Mouse (Mus musculus) neural tube, embryonic 11.5 days (tissue): ENCODE data around the gene Elmod1. TPM values are rescaled to one million over a fixed set of nuclear protein-coding genes. Genes with fewer than 3 reads are reported as not detected.
A peak's percentile ranks its signal among the peaks of the same experiment; 100 is the strongest.
"Not testable (repeated sequence)": the region's sequence is repeated elsewhere in the genome, so short reads cannot be mapped to it uniquely, and the experiment has no call there.

Experiments
- ATAC-seq: fragments of 200-750 bp; cut with Nextera tagmentation; 2 replicates; pipeline ENCODE4 v1.8.0; 2017; ENCODE audit warnings: moderate number of reproducible peaks, mild to moderate bottlenecking, moderate TSS enrichment, moderate library complexity; ENCODE audit not compliant: insufficient read depth, low FRiP score, low TSS enrichment
- DNase-seq: peaks from one replicate; pipeline ENCODE4 v3.0.0-alpha.2; 2015; ENCODE audit warnings: low spot score
- H3K27ac ChIP-seq: fragments of 300-500 bp; sonication (generic); 2 replicates; pipeline ENCODE4 v1.5.1; 2014; ENCODE audit warnings: low read depth, mild to moderate bottlenecking, low read length
- H3K27me3 ChIP-seq: fragments of 300-500 bp; sonication (generic); 2 replicates; pipeline ENCODE4 v1.6.1; 2014; ENCODE audit warnings: mild to moderate bottlenecking, low read length, mixed read lengths; ENCODE audit not compliant: control insufficient read depth, insufficient read depth
- H3K36me3 ChIP-seq: fragments of 300-500 bp; sonication (generic); 2 replicates; pipeline ENCODE4 v1.6.1; 2014; ENCODE audit warnings: mild to moderate bottlenecking, low read length, moderate library complexity, mixed read lengths; ENCODE audit not compliant: control insufficient read depth, insufficient read depth
- H3K4me1 ChIP-seq: fragments of 300-500 bp; sonication (generic); 2 replicates; pipeline ENCODE4 v1.6.1; 2014; ENCODE audit warnings: low read length, mixed read lengths; ENCODE audit not compliant: control insufficient read depth, insufficient read depth
- H3K4me2 ChIP-seq: fragments of 300-500 bp; sonication (generic); 2 replicates; pipeline ENCODE4 v1.6.1; 2014; ENCODE audit warnings: low read depth, mild to moderate bottlenecking, moderate library complexity
- H3K4me3 ChIP-seq: fragments of 300-500 bp; sonication (generic); 2 replicates; pipeline ENCODE4 v1.5.1; 2014; ENCODE audit warnings: low read depth, low read length
- H3K9ac ChIP-seq: fragments of 300-500 bp; sonication (generic); 2 replicates; pipeline ENCODE4 v1.6.1; 2014; ENCODE audit warnings: mild to moderate bottlenecking, low read length
- H3K9me3 ChIP-seq: fragments of 300-500 bp; sonication (generic); 2 replicates; pipeline ENCODE4 v1.6.1; 2016; ENCODE audit warnings: low read length; ENCODE audit not compliant: control insufficient read depth
- WGBS: fragments of 180-500 bp; shearing (Covaris S2); extraction: QIAGEN DNeasy Blood & Tissue Kit; methylation state at CpG from one replicate; pipeline ENCODE4 v1.1.7; 2014; 5-methylcytosine and 5-hydroxymethylcytosine counted together
- polyA plus RNA-seq: library from polyadenylated mRNA; unstranded; fragments of >200 nt; fragmentation: Nextera tagmentation; extraction: Ambion mirVana; gene quantifications from 2 replicates; pipeline ENCODE4 v1.2.1, GENCODE M21; 2014

Elmod1 gene
- 2.7 and 3.6 TPM in 2 replicates for polyA plus RNA-seq

DNA sequence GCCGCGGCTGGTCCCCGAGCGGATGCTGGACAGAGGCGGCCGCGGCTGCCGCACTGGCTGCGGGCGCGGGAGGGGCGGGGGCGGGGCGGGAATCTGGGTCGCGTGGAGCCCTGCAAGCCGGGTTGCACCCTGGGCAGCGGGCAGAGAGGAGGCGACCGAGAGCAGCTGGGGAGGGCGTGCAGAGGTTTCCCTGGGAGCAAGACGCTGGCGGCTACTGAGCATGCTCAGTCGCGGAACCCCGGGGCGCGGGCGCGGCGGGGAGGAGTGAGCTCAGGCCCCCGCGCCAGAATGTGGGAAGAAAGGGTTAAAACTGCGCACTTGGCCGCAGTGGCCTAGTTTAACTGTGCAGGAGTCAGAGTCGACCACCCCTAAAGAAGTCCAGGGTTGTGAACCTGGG is at the start of gene Elmod1:
Elmod1 (minus strand) TSS at position 180 of the 397 bp plus-strand sequence.
- Histone ChIP-seq H3K4me1 (no peaks in the 10 kb centered on the region), H3K9me3 (no peaks in the 10 kb centered on the region), H3K36me3 (no peaks in the 10 kb centered on the region), H3K4me3 (peak within 1 kb of the TSS; percentile 57), H3K27ac (peak within 1 kb of the TSS; percentile 73), H3K4me2 (peak within 1 kb of the TSS; percentile 65), H3K9ac (peak within 1 kb of the TSS; percentile 74), H3K27me3 (peaks cover 8% of the 10 kb centered on the region)
- no peak for DNase-seq
- WGBS: under 1% methylated on average over 36 of the region's 36 CpGs
- ATAC-seq: peak; percentile 88

DNA sequence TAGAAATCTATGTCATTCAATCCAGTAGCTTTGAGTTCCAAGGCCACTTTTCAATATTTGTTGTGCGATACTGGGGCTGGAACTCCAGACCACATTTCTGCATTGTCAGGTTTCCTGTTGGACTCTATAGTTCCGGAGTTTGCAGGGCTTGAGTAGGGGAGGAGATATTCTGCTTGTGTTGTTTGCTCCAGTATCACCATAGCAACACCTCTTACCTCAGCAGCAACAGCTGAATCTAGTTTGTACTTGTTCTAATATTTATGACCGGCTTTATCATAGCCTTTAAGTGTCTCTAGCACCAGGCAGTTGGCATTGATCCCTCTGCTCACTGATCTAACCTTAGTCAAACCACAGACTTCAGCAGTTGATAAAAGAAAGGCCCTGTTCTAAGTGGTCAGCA is 47.7 kb upstream of the Elmod1 start:
- no peaks in the 10 kb centered on the region for H3K36me3 ChIP-seq
- H3K4me3 ChIP-seq: no peak overlapping the region
- no peak overlapping the region for H3K27ac ChIP-seq
- no peaks in the 10 kb centered on the region for H3K9me3 ChIP-seq
- H3K4me2 ChIP-seq: no peak overlapping the region
- no peak overlapping the region for H3K9ac ChIP-seq
- H3K27me3 ChIP-seq: no peaks in the 10 kb centered on the region
- no peaks in the 10 kb centered on the region for H3K4me1 ChIP-seq
- WGBS: 88% methylated on average over 3 of the region's 3 CpGs
- ATAC-seq (no peak), DNase-seq (no peak)

DNA sequence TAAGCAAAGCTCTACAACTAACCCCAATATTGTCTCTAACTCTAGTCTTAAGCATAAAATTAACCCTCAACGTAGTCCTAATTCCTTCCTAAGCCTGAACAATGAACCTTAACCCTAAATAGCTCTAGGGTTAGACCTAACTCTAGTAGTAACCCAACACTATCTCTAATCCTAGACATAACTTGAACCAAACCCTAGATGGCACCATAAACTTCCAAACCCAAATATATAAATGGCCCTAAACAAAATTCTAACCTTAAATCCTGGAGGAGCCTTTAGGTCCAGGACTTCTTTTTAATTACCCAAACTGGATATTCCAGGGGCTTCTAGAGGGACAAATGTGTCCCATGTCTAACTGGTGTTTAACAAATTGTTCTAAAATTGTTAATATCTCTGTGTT is 19.4 kb upstream of the Elmod1 start:
- Histone ChIP-seq H3K4me2 (no peak overlapping the region), H3K36me3 (no peaks in the 10 kb centered on the region), H3K27ac (no peak overlapping the region), H3K9me3 (no peaks in the 10 kb centered on the region), H3K9ac (no peak overlapping the region), H3K4me3 (no peak overlapping the region), H3K4me1 (no peaks in the 10 kb centered on the region), H3K27me3 (no peaks in the 10 kb centered on the region)
- 66% methylated on average over 1 of the region's 1 CpGs for WGBS
- ATAC-seq: no peak
- DNase-seq: no peak

DNA sequence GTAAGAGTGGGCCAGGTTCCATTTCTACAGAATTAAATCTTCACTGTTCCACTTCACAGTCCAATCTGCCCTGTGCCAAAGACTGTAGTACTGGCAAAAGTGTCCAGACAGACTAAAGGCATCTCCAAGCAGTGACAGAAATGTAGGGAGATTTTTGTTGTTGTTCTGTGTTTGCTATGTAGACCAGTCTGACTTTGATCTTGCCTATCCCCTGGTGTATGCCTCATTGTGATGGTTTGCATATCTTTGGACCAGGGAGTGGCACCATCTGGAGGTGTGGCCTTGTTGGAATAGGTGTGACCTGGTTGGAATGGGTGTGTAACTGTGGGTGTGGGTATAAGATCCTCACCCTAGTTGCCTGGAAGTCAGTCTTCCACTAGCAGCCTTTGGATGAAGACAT is 17.5 kb upstream of the Elmod1 start:
- H3K4me3 ChIP-seq, H3K27me3 ChIP-seq, H3K4me2 ChIP-seq, H3K4me1 ChIP-seq, DNase-seq, ATAC-seq, H3K9me3 ChIP-seq, H3K36me3 ChIP-seq, H3K9ac ChIP-seq, H3K27ac ChIP-seq: not testable (repeated sequence)

DNA sequence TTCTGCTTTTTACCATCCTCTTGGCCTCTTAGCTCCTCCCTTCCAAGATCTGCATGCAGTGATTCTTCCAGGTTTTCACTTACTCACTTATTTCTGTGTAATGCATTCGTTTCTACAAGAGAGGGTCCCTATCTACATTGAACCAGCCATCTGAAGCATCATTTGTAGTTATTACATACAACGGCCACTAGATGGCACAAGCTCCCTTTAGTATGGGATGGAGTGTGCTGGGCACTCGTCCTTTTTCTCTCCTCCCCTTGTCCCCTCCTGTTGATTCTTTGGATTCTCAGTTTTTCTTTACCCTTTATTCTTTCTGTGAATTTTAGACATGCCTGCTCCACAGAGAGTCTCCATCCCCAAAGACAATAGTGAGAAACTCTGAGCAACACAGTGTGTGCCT is 15.8 kb upstream of the Elmod1 start:
- Histone ChIP-seq H3K4me1 (no peaks in the 10 kb centered on the region), H3K9ac (no peak overlapping the region), H3K27ac (no peak overlapping the region), H3K27me3 (no peaks in the 10 kb centered on the region), H3K36me3 (no peaks in the 10 kb centered on the region), H3K4me2 (no peak overlapping the region), H3K9me3 (no peaks in the 10 kb centered on the region), H3K4me3 (no peak overlapping the region)
- WGBS: 8% methylated on average over 3 of the region's 3 CpGs
- DNase-seq (peak; percentile 57), ATAC-seq (peak; percentile 61; the same call in 1 of the 2 replicates)

DNA sequence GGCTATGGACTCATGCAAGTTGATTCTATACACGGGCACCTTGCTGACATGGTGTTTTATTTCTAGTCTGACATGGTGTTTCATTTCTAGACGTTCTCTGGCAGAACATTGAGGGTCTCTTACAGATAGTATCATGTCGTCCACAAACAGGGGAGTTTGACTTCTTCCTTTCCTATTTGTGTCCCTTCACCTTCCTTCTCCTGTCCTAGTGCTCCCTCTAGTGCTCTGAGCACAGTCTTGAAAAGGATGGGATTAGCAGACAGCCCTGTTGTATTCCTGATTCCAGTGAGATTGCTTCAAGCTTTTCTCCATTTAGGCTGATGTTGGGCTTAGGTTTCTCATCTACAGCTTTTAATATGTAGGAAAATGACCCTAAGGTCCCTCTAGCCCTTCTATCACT is 11.9 kb upstream of the Elmod1 start:
- Histone ChIP-seq H3K9ac (no peak overlapping the region), H3K9me3 (no peaks in the 10 kb centered on the region), H3K4me2 (no peak overlapping the region), H3K4me3 (no peak overlapping the region), H3K4me1 (no peaks in the 10 kb centered on the region), H3K36me3 (no peaks in the 10 kb centered on the region), H3K27ac (no peak overlapping the region), H3K27me3 (no peaks in the 10 kb centered on the region)
- DNase-seq (peak; percentile 14), ATAC-seq (no peak)
- WGBS: 48% methylated on average over 3 of the region's 3 CpGs

DNA sequence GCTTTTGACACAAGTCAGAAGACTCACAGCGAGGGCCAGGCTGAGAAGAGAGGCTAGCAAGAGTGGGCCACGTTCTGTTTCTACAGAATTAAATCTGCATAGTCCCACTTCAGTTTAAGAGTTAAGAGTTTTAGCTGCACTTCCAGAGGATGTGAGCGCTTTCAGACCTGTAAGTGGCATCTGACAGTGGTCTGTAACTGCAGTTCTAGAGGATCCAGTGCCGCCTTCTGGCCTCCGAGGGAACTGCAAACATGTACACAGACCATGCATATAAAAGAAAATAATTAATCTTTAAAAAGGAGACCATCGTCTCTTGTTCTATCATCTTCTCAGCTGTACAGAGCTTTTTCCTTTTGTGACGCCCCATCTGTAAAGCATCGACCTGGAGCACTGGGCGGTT is 9.8 kb upstream of the Elmod1 start:
- Histone ChIP-seq H3K9me3 (no peaks in the 10 kb centered on the region), H3K36me3 (no peaks in the 10 kb centered on the region)

DNA sequence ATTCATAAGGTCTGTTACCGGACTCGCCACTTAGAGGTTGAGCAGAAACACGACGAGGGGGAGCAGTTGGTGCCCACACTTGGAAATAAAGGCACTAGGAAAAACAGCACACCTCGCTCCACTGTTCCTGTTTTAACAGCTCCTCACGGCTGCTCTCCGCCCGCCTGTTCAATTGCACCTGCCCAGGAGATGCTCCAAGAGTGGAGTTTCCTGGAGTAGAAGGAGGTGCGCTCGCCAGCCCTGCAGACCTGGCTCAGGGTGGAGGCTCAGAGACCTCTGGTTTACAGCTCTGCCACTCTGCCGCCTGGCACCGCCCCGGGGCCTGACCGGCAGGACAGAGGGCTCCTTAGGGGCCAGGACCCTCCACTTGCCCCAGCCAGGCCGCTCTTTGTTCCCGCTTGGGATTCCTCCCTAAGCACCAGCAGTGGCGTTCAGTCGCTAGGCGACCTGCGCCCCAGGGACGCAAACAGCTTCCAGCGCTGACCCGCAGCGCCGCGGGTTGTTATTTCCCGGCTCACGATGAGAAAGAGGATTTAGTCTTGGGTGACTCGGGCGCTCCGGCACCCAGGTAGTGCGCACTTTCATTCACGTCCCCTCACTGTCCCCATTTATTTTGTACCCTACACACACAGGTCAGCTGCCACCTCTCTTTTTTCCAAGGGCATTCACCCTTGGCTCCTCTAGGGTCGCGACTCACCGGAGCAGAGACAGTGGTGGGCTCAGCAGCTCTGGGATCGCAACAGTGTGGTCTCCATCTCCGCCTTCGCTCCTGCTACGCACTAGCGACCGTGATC is 576 bp downstream of the Elmod1 start:
- WGBS: under 1% methylated on average over 42 of the region's 42 CpGs
- H3K4me1 ChIP-seq: no peaks in the 10 kb centered on the region
- H3K27ac ChIP-seq: peak overlapping the region; percentile 73
- DNase-seq (peak; percentile 74), ATAC-seq (peak; percentile 84)
- H3K36me3 ChIP-seq: no peaks in the 10 kb centered on the region
- H3K9ac ChIP-seq: peak overlapping the region; percentile 74
- H3K4me2 ChIP-seq: peak overlapping the region; percentile 65
- peak overlapping the region; percentile 57 for H3K4me3 ChIP-seq
- no peaks in the 10 kb centered on the region for H3K9me3 ChIP-seq
- H3K27me3 ChIP-seq: peaks cover 8% of the 10 kb centered on the region

More for the DNA sequence above, 9.8 kb upstream of the Elmod1 start:
- Histone ChIP-seq H3K27me3 (no peaks in the 10 kb centered on the region), H3K27ac (no peak overlapping the region), H3K4me1 (no peaks in the 10 kb centered on the region), H3K4me2 (no peak overlapping the region), H3K4me3 (no peak overlapping the region), H3K9ac (no peak overlapping the region)
- ATAC-seq: no peak
- DNase-seq: peak; percentile 59
- 37% methylated on average over 9 of the region's 9 CpGs for WGBS

DNA sequence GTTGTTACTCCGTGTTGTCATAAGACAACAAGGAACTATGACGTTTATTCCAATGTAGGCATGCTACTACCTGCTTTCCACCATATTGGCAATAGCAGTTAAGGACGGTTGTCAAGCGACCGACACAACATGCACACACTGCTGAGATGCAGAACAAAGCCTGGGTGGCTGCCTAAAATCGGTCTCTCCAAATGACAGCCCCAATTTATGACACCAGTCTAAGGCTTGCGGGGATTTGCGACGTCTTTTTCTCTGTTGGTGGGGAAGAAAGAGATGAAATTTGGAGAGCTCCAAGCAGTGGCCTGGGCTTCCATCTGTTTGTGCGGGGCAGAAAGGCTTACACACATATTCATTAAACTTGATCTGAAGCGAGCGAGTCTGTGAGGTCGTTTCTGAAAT is 1.2 kb downstream of the Elmod1 start:
- Histone ChIP-seq H3K4me1 (no peaks in the 10 kb centered on the region), H3K27ac (no peak overlapping the region), H3K27me3 (peaks cover 8% of the 10 kb centered on the region), H3K4me3 (peak overlapping the region; percentile 57), H3K4me2 (peak overlapping the region; percentile 65), H3K9me3 (no peaks in the 10 kb centered on the region), H3K36me3 (no peaks in the 10 kb centered on the region), H3K9ac (peak overlapping the region; percentile 74)
- WGBS: 14% methylated on average over 13 of the region's 13 CpGs
- DNase-seq (peak; percentile 19), ATAC-seq (no peak)
